Mouse (Mus musculus): ENCODE results near the gene Uqcrc2.

Uqcrc2 gene

GRCm38 (mm10) chr7:120634711-120635361 is at the start of gene Uqcrc2:
Gene Uqcrc2 (plus strand): TSS chr7:120635176.
- peak; percentile 97 for DNase-seq (ENCODE audit: low read depth, low spot score)

- DNase-seq (ENCODE audit: low read depth, low spot score), result no peak
These were observed 37.7 kb upstream of the Uqcrc2 start for GRCm38 (mm10) chr7:120597203-120597743.

- DNase-seq (ENCODE audit: low read depth, low spot score), result peak; percentile 30
These were observed 37.2 kb upstream of the Uqcrc2 start for GRCm38 (mm10) chr7:120597744-120598243.

- DNase-seq (ENCODE audit: low read depth, low spot score), result no peak
These were observed 36.6 kb upstream of the Uqcrc2 start for GRCm38 (mm10) chr7:120598355-120598754.

GRCm38 (mm10) chr7:120620075-120620771 is 14.8 kb upstream of the Uqcrc2 start:
- no peak for DNase-seq (ENCODE audit: low read depth, low spot score)

- no peak for DNase-seq (ENCODE audit: low read depth, low spot score)
These were observed 14.1 kb upstream of the Uqcrc2 start for GRCm38 (mm10) chr7:120620841-120621240.

- DNase-seq (ENCODE audit: low read depth, low spot score), result peak; percentile 81
These were observed 2.5 kb upstream of the Uqcrc2 start for GRCm38 (mm10) chr7:120632518-120632917.

GRCm38 (mm10) chr7:120634301-120634700 is 675 bp upstream of the Uqcrc2 start:
- DNase-seq (ENCODE audit: low read depth, low spot score), result no peak

- no peak for DNase-seq (ENCODE audit: low read depth, low spot score)
These were observed 396 bp downstream of the Uqcrc2 start for GRCm38 (mm10) chr7:120635362-120635781.

GRCm38 (mm10) chr7:120635821-120636220 is 845 bp downstream of the Uqcrc2 start:
- peak; percentile 15 for DNase-seq (ENCODE audit: low read depth, low spot score)

- DNase-seq (ENCODE audit: low read depth, low spot score), result peak; percentile 4
These were observed 8.2 kb downstream of the Uqcrc2 start for GRCm38 (mm10) chr7:120643217-120643616.

- peak; percentile 84 for DNase-seq (ENCODE audit: low read depth, low spot score)
These were observed 12.9 kb downstream of the Uqcrc2 start for GRCm38 (mm10) chr7:120647849-120648248.

- no peak for DNase-seq (ENCODE audit: low read depth, low spot score)
These were observed 27.1 kb downstream of the Uqcrc2 start for GRCm38 (mm10) chr7:120662079-120662478.

- DNase-seq (ENCODE audit: low read depth, low spot score), result peak; percentile 70
These were observed 35.3 kb downstream of the Uqcrc2 start, which contains the start of gene Pdzd9 for GRCm38 (mm10) chr7:120670153-120670875. Gene Pdzd9 (minus strand): TSS chr7:120670343.

GRCm38 (mm10) chr7:120671271-120671670 is 36.3 kb downstream of the Uqcrc2 start:
- no peak for DNase-seq (ENCODE audit: low read depth, low spot score)

- peak; percentile 74 for DNase-seq (ENCODE audit: low read depth, low spot score)
These were observed 42.1 kb downstream of the Uqcrc2 start, which contains the start of gene Mosmo for GRCm38 (mm10) chr7:120677001-120677643. Gene Mosmo (plus strand): TSS chr7:120677618.

GRCm38 (mm10) chr7:120677764-120678531 is 43.0 kb downstream of the Uqcrc2 start:
- DNase-seq (ENCODE audit: low read depth, low spot score), result peak; percentile 67

GRCm38 (mm10) chr7:120679023-120679422 is 44.0 kb downstream of the Uqcrc2 start:
- DNase-seq (ENCODE audit: low read depth, low spot score), result peak; percentile 35

- DNase-seq (ENCODE audit: low read depth, low spot score), result no peak
These were observed 47.0 kb downstream of the Uqcrc2 start for GRCm38 (mm10) chr7:120682002-120682401.

GRCm38 (mm10) chr7:120684731-120685161 is 49.8 kb downstream of the Uqcrc2 start:
- no peak for DNase-seq (ENCODE audit: low read depth, low spot score)

All from brain, adult 2 months (tissue).